Mouse (Mus musculus) embryonic facial prominence, embryonic 10.5 days (tissue): ENCODE data around the gene Tlr13. TPM values are rescaled to one million over a fixed set of nuclear protein-coding genes. Genes with fewer than 3 reads are reported as not detected.

ENCODE experiments used
- DNase-seq: peaks from one replicate; pipeline ENCODE4 v3.0.0-alpha.2; 2017; ENCODE audit warnings: low spot score
- H3K27ac ChIP-seq: fragments of 300-500 bp; sonication (generic); replicated peaks from 2 replicates; pipeline ENCODE4 v1.5.1; 2016; ENCODE audit warnings: mild to moderate bottlenecking
- H3K27me3 ChIP-seq: fragments of 300-500 bp; sonication (generic); replicated peaks from 2 replicates; pipeline ENCODE4 v1.6.1; 2016; ENCODE audit warnings: low read depth, mild to moderate bottlenecking; ENCODE audit not compliant: poor library complexity, severe bottlenecking
- H3K36me3 ChIP-seq: fragments of 300-500 bp; sonication (generic); replicated peaks from 2 replicates; pipeline ENCODE4 v1.6.1; 2016; ENCODE audit warnings: mild to moderate bottlenecking, moderate library complexity
- H3K4me1 ChIP-seq: fragments of 300-500 bp; sonication (generic); 2 replicates; pipeline ENCODE4 v1.6.1; 2016
- H3K4me3 ChIP-seq: fragments of 300-500 bp; sonication (generic); 2 replicates; pipeline ENCODE4 v1.5.1; 2016; ENCODE audit warnings: mild to moderate bottlenecking, moderate library complexity
- H3K9me3 ChIP-seq: fragments of 300-500 bp; sonication (generic); 2 replicates; pipeline ENCODE4 v1.6.1; 2016; ENCODE audit warnings: mild to moderate bottlenecking
- WGBS: fragments of 180-500 bp; shearing (Covaris S2); methylation state at CpG from one replicate; pipeline ENCODE4 v1.1.7; 2016; 5-methylcytosine and 5-hydroxymethylcytosine counted together
- polyA plus RNA-seq: library from polyadenylated mRNA; unstranded; fragments of >200 nt; fragmentation: Nextera tagmentation; extraction: Ambion mirVana; gene quantifications from 2 replicates; pipeline ENCODE4 v1.2.1, GENCODE M21; 2016

The Tlr13 gene
- polyA plus RNA-seq, 1 experiment from 2014 or later = 0.04 TPM

- no peaks in the 10 kb centered on the region for H3K9me3 ChIP-seq
- peaks cover 47% of the 10 kb centered on the region for H3K27me3 ChIP-seq
- no peaks in the 10 kb centered on the region for H3K36me3 ChIP-seq
- no peak for DNase-seq
- H3K4me1 ChIP-seq = no peaks in the 10 kb centered on the region
- H3K4me3 ChIP-seq = no peak overlapping the region
- no peak overlapping the region for H3K27ac ChIP-seq
Observed at GRCm38 (mm10) chrX:106154180-106154586, 11.2 kb downstream of the Tlr13 start.

GRCm38 (mm10) chrX:106155892-106156291 lies 12.9 kb downstream of the Tlr13 start:
- H3K27me3 ChIP-seq = peaks cover 39% of the 10 kb centered on the region
- H3K27ac ChIP-seq = no peak overlapping the region
- no peaks in the 10 kb centered on the region for H3K9me3 ChIP-seq
- H3K36me3 ChIP-seq = no peaks in the 10 kb centered on the region
- H3K4me1 ChIP-seq = no peaks in the 10 kb centered on the region
- no peak overlapping the region for H3K4me3 ChIP-seq
- 83% methylated on average over 4 of the region's 4 CpGs for WGBS
- no peak for DNase-seq

GRCm38 (mm10) chrX:106163995-106164394 lies 21.0 kb downstream of the Tlr13 start:
- Histone ChIP-seq H3K9me3 (no peaks in the 10 kb centered on the region), H3K27me3 (peaks cover 12% of the 10 kb centered on the region; the same call in 1 of the 2 replicates), H3K4me1 (no peaks in the 10 kb centered on the region), H3K27ac (no peak overlapping the region), H3K36me3 (no peaks in the 10 kb centered on the region), H3K4me3 (no peak overlapping the region)
- 56% methylated on average over 5 of the region's 5 CpGs for WGBS
- no peak for DNase-seq

- Histone ChIP-seq H3K27ac (no peak overlapping the region), H3K9me3 (no peaks in the 10 kb centered on the region), H3K4me1 (no peaks in the 10 kb centered on the region), H3K4me3 (no peak overlapping the region), H3K36me3 (no peaks in the 10 kb centered on the region), H3K27me3 (0 out of 2 replicates have a peak, but pooled peaks cover 10% of the 10 kb centered on the region)
- no peak for DNase-seq
- 77% methylated on average over 5 of the region's 5 CpGs for whole genome bisulfite sequencing
Observed at GRCm38 (mm10) chrX:106164555-106164954, 21.6 kb downstream of the Tlr13 start.

GRCm38 (mm10) chrX:106165089-106165488 lies 22.1 kb downstream of the Tlr13 start:
- no peak for DNase-seq
- WGBS = 73% methylated on average over 1 of the region's 1 CpGs
- H3K9me3 ChIP-seq = no peaks in the 10 kb centered on the region
- H3K4me3 ChIP-seq = no peak overlapping the region
- H3K27ac ChIP-seq = no peak overlapping the region
- 0 out of 2 replicates have a peak, but pooled peaks cover 5% of the 10 kb centered on the region for H3K27me3 ChIP-seq
- H3K36me3 ChIP-seq = no peaks in the 10 kb centered on the region
- H3K4me1 ChIP-seq = no peaks in the 10 kb centered on the region

- DNase-seq = peak; percentile 75
- H3K27me3 ChIP-seq = 0 out of 2 replicates have a peak, but pooled peaks cover 2% of the 10 kb centered on the region
- no peaks in the 10 kb centered on the region for H3K36me3 ChIP-seq
- no peaks in the 10 kb centered on the region for H3K9me3 ChIP-seq
- 29% methylated on average over 18 of the region's 18 CpGs for WGBS
- no peak overlapping the region; the same call in 1 of the 2 replicates for H3K27ac ChIP-seq
- no peaks in the 10 kb centered on the region for H3K4me1 ChIP-seq
- H3K4me3 ChIP-seq = peak overlapping the region; percentile 46
Observed at GRCm38 (mm10) chrX:106171106-106171852, 28.3 kb downstream of the Tlr13 start.

- no peaks in the 10 kb centered on the region for H3K9me3 ChIP-seq
- WGBS = 66% methylated on average over 6 of the region's 6 CpGs
- DNase-seq = no peak
- no peaks in the 10 kb centered on the region for H3K36me3 ChIP-seq
- H3K4me3 ChIP-seq = peak overlapping the region; percentile 46; the same call in 1 of the 2 replicates
- no peaks in the 10 kb centered on the region for H3K27me3 ChIP-seq
- no peak overlapping the region for H3K27ac ChIP-seq
- H3K4me1 ChIP-seq = no peaks in the 10 kb centered on the region
Observed at GRCm38 (mm10) chrX:106171853-106172154, 28.8 kb downstream of the Tlr13 start.

- Histone ChIP-seq H3K9me3 (no peaks in the 10 kb centered on the region), H3K27me3 (no peaks in the 10 kb centered on the region), H3K27ac (no peak overlapping the region), H3K4me3 (no peak overlapping the region), H3K4me1 (no peaks in the 10 kb centered on the region), H3K36me3 (no peaks in the 10 kb centered on the region)
- WGBS = 48% methylated on average over 9 of the region's 9 CpGs
- no peak for DNase-seq
Observed at GRCm38 (mm10) chrX:106176331-106176730, 33.3 kb downstream of the Tlr13 start.

- 41% methylated on average over 4 of the region's 4 CpGs for WGBS
- DNase-seq = no peak
- H3K27ac ChIP-seq = no peak overlapping the region
Observed at GRCm38 (mm10) chrX:106184279-106184678, 41.3 kb downstream of the Tlr13 start.

GRCm38 (mm10) chrX:106185706-106186105 lies 42.7 kb downstream of the Tlr13 start:
- Histone ChIP-seq H3K27ac (peak overlapping the region; percentile 88), H3K36me3 (peaks cover 7% of the 10 kb centered on the region; the same call in 1 of the 2 replicates), H3K9me3 (no peaks in the 10 kb centered on the region), H3K4me1 (peaks cover 27% of the 10 kb centered on the region), H3K27me3 (peaks cover 48% of the 10 kb centered on the region), H3K4me3 (peak overlapping the region; percentile 66; the same call in 1 of the 2 replicates)
- WGBS = 17% methylated on average over 5 of the region's 5 CpGs
- peak; percentile 59 for DNase-seq

More at GRCm38 (mm10) chrX:106184279-106184678, 41.3 kb downstream of the Tlr13 start:
- H3K9me3 ChIP-seq = no peaks in the 10 kb centered on the region
- H3K4me1 ChIP-seq = peaks cover 18% of the 10 kb centered on the region
- peaks cover 45% of the 10 kb centered on the region for H3K27me3 ChIP-seq
- H3K4me3 ChIP-seq = no peak overlapping the region
- no peaks in the 10 kb centered on the region for H3K36me3 ChIP-seq

- H3K27ac ChIP-seq = peak within 1 kb of the TSS; percentile 88
- peaks cover 48% of the 10 kb centered on the region for H3K27me3 ChIP-seq
- peaks cover 12% of the 10 kb centered on the region for H3K36me3 ChIP-seq
- peaks cover 27% of the 10 kb centered on the region for H3K4me1 ChIP-seq
- peak within 1 kb of the TSS; percentile 66 for H3K4me3 ChIP-seq
- no peaks in the 10 kb centered on the region for H3K9me3 ChIP-seq
- peak; percentile 95 for DNase-seq
- 13% methylated on average over 55 of the region's 55 CpGs for WGBS
Observed at GRCm38 (mm10) chrX:106186713-106187649, 44.0 kb downstream of the Tlr13 start, which contains the start of gene Pgk1. TSS of gene Pgk1 (plus strand) at chrX:106187100.

- Histone ChIP-seq H3K4me3 (peak overlapping the region; percentile 66), H3K9me3 (no peaks in the 10 kb centered on the region), H3K27ac (peak overlapping the region; percentile 88), H3K27me3 (peaks cover 48% of the 10 kb centered on the region), H3K4me1 (peaks cover 27% of the 10 kb centered on the region), H3K36me3 (peaks cover 20% of the 10 kb centered on the region)
- DNase-seq = peak; percentile 21
- WGBS = 19% methylated on average over 12 of the region's 12 CpGs
Observed at GRCm38 (mm10) chrX:106187737-106188136, 44.7 kb downstream of the Tlr13 start.
